Mouse (Mus musculus) heart, postnatal 0 days (tissue): ENCODE data around the gene Arap1. TPM values are rescaled to one million over a fixed set of nuclear protein-coding genes. Genes with fewer than 3 reads are reported as not detected.

Source experiments
- ATAC-seq: fragments of 200-750 bp; cut with Nextera tagmentation; 2 replicates; pipeline ENCODE4 v1.8.0; 2017; ENCODE audit warnings: low read depth, moderate number of reproducible peaks, moderate library complexity; ENCODE audit not compliant: insufficient read depth
- DNase-seq: peaks from one replicate; pipeline ENCODE4 v3.0.0-alpha.2; 2016; ENCODE audit warnings: low spot score
- H3K27ac ChIP-seq: fragments of 300-500 bp; sonication (generic); 2 replicates; pipeline ENCODE4 v1.5.1; 2014; ENCODE audit warnings: low read depth, mild to moderate bottlenecking
- H3K27me3 ChIP-seq: fragments of 300-500 bp; sonication (generic); 2 replicates; pipeline ENCODE4 v1.6.1; 2014; ENCODE audit warnings: low read length, mixed read lengths; ENCODE audit not compliant: control insufficient read depth, insufficient read depth
- H3K36me3 ChIP-seq: fragments of 300-500 bp; sonication (generic); replicated peaks from 2 replicates; pipeline ENCODE4 v1.6.1; 2014; ENCODE audit warnings: low read length, mixed read lengths; ENCODE audit not compliant: control insufficient read depth, insufficient read depth
- H3K4me1 ChIP-seq: fragments of 300-500 bp; sonication (generic); 2 replicates; pipeline ENCODE4 v1.6.1; 2014; ENCODE audit warnings: antibody characterized with exemption; ENCODE audit not compliant: control insufficient read depth, insufficient read depth
- H3K4me2 ChIP-seq: fragments of 300-500 bp; sonication (generic); 2 replicates; pipeline ENCODE4 v1.6.1; 2014; ENCODE audit warnings: low read depth, mild to moderate bottlenecking, low read length, moderate library complexity
- H3K4me3 ChIP-seq: fragments of 300-500 bp; sonication (generic); 2 replicates; pipeline ENCODE4 v1.5.1; 2014; ENCODE audit warnings: low read depth, low read length
- H3K9ac ChIP-seq: fragments of 300-500 bp; sonication (generic); replicated peaks from 2 replicates; pipeline ENCODE4 v1.6.1; 2014; ENCODE audit warnings: low read depth, low read length, mixed read lengths
- H3K9me3 ChIP-seq: fragments of 300-500 bp; sonication (generic); replicated peaks from 2 replicates; pipeline ENCODE4 v1.6.1; 2016; ENCODE audit warnings: low read length; ENCODE audit not compliant: control insufficient read depth
- CTCF ChIP-seq: IDR thresholded peaks from 2 replicates; pipeline ENCODE4 v1.5.1; 2016; ENCODE audit warnings: antibody characterized with exemption, control low read depth, low read depth
- EP300 ChIP-seq: IDR thresholded peaks from 2 replicates; pipeline ENCODE4 v1.6.1; 2016; ENCODE audit warnings: antibody characterized with exemption, low read depth
- WGBS: fragments of 180-500 bp; shearing (Covaris S2); extraction: QIAGEN DNeasy Blood & Tissue Kit; methylation state at CpG from one replicate; pipeline ENCODE4 v1.1.7; 2014; 5-methylcytosine and 5-hydroxymethylcytosine counted together
- polyA plus RNA-seq: library from polyadenylated mRNA; unstranded; fragments of >200 nt; fragmentation: Nextera tagmentation; extraction: Ambion mirVana; gene quantifications from 2 replicates; pipeline ENCODE4 v1.2.1, GENCODE M21; 2015
- total RNA-seq: library from RNA; depleted of rRNA; stranded (reverse); fragments of >200 nt; gene quantifications from 2 replicates; pipeline ENCODE4 v1.2.3, GENCODE M21; 2014; ENCODE audit warnings: low replicate concordance

The Arap1 gene
- total and polyA plus RNA-seq, 2 experiments from 2014 or later = 18.6 to 101 TPM

GRCm38 (mm10) chr7:101379732-101380131 is 31.9 kb downstream of the Arap1 start:
- DNase-seq = no peak
- WGBS = 67% methylated on average over 2 of the region's 2 CpGs
- ATAC-seq = no peak
- Histone ChIP-seq H3K4me2 (peak overlapping the region; percentile 66; the same call in 1 of the 2 replicates), H3K27ac (no peak overlapping the region), H3K27me3 (no peaks in the 10 kb centered on the region), H3K36me3 (no peaks in the 10 kb centered on the region), H3K4me3 (no peak overlapping the region), H3K9me3 (no peaks in the 10 kb centered on the region), H3K9ac (0 out of 2 replicates have a peak overlapping the region, but pooled peaks have one; percentile 18), H3K4me1 (peaks cover 25% of the 10 kb centered on the region)
- TF ChIP-seq CTCF (no peak), EP300 (no peak)

GRCm38 (mm10) chr7:101381512-101381911 is 33.6 kb downstream of the Arap1 start:
- WGBS = 80% methylated on average over 6 of the region's 6 CpGs
- Histone ChIP-seq H3K4me1 (peaks cover 38% of the 10 kb centered on the region), H3K27ac (no peak overlapping the region), H3K9me3 (no peaks in the 10 kb centered on the region), H3K4me2 (no peak overlapping the region), H3K36me3 (0 out of 2 replicates have a peak, but pooled peaks cover 4% of the 10 kb centered on the region), H3K4me3 (no peak overlapping the region), H3K27me3 (no peaks in the 10 kb centered on the region), H3K9ac (no peak overlapping the region)
- ATAC-seq = no peak
- no peak for TF ChIP-seq EP300
- TF ChIP-seq CTCF = no peak
- DNase-seq = no peak

GRCm38 (mm10) chr7:101382378-101382777 is 34.5 kb downstream of the Arap1 start:
- H3K9ac ChIP-seq = no peak overlapping the region
- no peak for DNase-seq
- no peak overlapping the region for H3K27ac ChIP-seq
- H3K9me3 ChIP-seq = no peaks in the 10 kb centered on the region
- peaks cover 38% of the 10 kb centered on the region for H3K4me1 ChIP-seq
- no peak overlapping the region for H3K4me3 ChIP-seq
- TF ChIP-seq EP300 (no peak), CTCF (no peak)
- H3K27me3 ChIP-seq = no peaks in the 10 kb centered on the region
- peaks cover 12% of the 10 kb centered on the region for H3K36me3 ChIP-seq
- H3K4me2 ChIP-seq = no peak overlapping the region
- 72% methylated on average over 8 of the region's 8 CpGs for WGBS
- ATAC-seq = no peak

GRCm38 (mm10) chr7:101383756-101384155 is 35.9 kb downstream of the Arap1 start:
- Histone ChIP-seq H3K27me3 (no peaks in the 10 kb centered on the region), H3K4me3 (no peak overlapping the region), H3K9ac (no peak overlapping the region), H3K4me1 (peaks cover 24% of the 10 kb centered on the region), H3K9me3 (no peaks in the 10 kb centered on the region), H3K36me3 (peaks cover 26% of the 10 kb centered on the region), H3K4me2 (no peak overlapping the region), H3K27ac (no peak overlapping the region)
- DNase-seq = no peak
- TF ChIP-seq CTCF (no peak), EP300 (no peak)
- WGBS = 83% methylated on average over 3 of the region's 3 CpGs
- no peak for ATAC-seq

GRCm38 (mm10) chr7:101384931-101385330 is 37.1 kb downstream of the Arap1 start:
- peaks cover 30% of the 10 kb centered on the region for H3K36me3 ChIP-seq
- H3K9ac ChIP-seq = no peak overlapping the region
- H3K4me3 ChIP-seq = no peak overlapping the region
- H3K27me3 ChIP-seq = no peaks in the 10 kb centered on the region
- TF ChIP-seq EP300 (no peak), CTCF (no peak)
- WGBS = 50% methylated on average over 10 of the region's 10 CpGs
- H3K27ac ChIP-seq = peak overlapping the region; percentile 43
- ATAC-seq (no peak), DNase-seq (no peak)
- H3K4me2 ChIP-seq = peak overlapping the region; percentile 22; the same call in 1 of the 2 replicates
- peaks cover 16% of the 10 kb centered on the region for H3K4me1 ChIP-seq
- H3K9me3 ChIP-seq = no peaks in the 10 kb centered on the region

- H3K27ac ChIP-seq = peak overlapping the region; percentile 43
- H3K4me1 ChIP-seq = peaks cover 19% of the 10 kb centered on the region
- H3K36me3 ChIP-seq = peaks cover 34% of the 10 kb centered on the region
- ATAC-seq (peak; percentile 40), DNase-seq (peak; percentile 45)
- H3K9ac ChIP-seq = no peak overlapping the region; the same call in 1 of the 2 replicates
- no peaks in the 10 kb centered on the region for H3K9me3 ChIP-seq
- peak overlapping the region; percentile 22; the same call in 1 of the 2 replicates for H3K4me2 ChIP-seq
- peak overlapping the region; percentile 12; the same call in 1 of the 2 replicates for H3K4me3 ChIP-seq
- WGBS = 52% methylated on average over 6 of the region's 6 CpGs
- no peaks in the 10 kb centered on the region for H3K27me3 ChIP-seq
- TF ChIP-seq EP300 (no peak), CTCF (no peak)
These were observed 37.5 kb downstream of the Arap1 start for GRCm38 (mm10) chr7:101385331-101385733.
